Mouse (Mus musculus): ENCODE measurements around the gene Aspscr1.

Aspscr1 gene

DNA sequence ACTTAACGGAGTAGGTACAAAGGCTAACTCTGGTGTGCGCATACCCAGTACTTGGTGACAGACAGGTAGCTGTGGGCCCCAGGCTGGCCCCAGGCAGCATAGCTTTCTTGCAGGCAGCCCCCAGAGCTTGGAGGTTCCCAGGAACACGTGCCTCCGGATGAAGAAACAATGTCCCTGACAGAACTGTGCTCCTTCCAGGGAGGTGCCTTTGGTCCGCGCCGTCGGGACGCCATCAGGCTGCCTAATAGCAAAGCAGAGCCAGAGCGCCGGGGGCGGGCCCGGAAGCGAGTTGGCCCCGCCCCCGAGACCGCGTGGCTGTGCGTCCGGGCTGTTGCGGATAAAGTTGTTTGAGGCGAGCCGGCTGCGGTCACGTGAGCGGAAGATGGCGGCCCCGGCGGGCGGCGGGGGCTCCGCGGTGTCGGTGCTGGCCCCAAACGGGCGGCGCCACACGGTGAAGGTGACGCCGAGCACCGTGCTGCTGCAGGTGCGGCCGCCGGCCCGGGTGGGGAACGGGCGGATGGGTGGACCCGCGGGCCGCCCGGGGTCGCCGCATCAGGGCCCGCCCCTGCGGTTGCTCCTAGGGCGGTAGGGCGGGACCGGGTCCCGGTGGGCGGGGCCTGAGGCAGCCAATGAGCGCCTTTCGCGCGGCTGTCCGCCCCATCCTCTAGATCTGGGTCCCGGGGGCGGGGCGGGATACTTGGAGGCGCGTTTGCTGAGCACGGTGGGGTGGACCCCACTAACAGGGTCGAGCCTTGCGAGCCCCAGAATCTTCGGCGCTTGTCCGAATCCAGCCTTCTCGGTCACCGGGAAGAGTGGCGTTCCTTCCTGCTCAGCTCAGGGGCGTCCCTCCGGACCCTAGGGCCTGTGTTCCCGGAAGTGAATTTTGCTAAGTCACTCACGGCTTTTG, at the start of gene Aspscr1:
Gene Aspscr1, plus strand, starts transcription at position 287 of the 907 bp plus-strand sequence.
- peak; percentile 98 for DNase-seq (ENCODE audit: low read depth)

DNA sequence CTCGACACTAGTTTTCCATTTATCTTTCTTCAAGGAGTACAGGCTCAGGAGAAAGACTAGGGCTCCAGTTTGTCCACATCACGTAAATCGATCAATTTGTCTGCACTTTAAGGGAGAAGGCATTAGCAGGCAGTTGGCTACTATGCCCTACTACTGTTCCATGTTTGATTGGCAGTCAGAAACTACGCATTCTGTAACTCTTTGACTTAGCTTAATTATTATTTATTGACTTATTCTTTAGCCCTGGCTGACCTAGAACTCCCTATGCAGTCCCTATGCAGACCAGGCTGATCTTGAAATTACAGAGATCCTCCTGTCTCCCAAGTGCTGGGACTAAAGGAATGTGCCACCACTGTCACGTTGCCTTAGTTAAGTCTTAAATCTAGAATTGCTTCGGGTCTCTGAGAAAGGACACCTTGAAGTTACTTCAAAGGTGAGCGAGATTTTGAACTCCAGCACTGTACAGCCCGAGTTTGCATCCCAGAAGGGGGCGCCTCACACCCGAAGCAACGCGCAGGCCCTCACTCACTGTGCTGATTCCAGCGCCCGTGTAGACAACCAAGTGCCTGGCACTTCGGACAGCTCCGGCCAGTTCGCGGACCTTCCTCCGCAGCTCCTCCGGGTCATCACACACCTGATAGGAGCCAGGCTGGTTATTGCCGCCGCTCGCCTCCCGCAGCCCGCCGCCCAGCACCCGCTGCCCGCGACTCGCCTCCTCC, 48.7 kb upstream of the Aspscr1 start:
- peak; percentile 85 for DNase-seq (ENCODE audit: low read depth)

DNA sequence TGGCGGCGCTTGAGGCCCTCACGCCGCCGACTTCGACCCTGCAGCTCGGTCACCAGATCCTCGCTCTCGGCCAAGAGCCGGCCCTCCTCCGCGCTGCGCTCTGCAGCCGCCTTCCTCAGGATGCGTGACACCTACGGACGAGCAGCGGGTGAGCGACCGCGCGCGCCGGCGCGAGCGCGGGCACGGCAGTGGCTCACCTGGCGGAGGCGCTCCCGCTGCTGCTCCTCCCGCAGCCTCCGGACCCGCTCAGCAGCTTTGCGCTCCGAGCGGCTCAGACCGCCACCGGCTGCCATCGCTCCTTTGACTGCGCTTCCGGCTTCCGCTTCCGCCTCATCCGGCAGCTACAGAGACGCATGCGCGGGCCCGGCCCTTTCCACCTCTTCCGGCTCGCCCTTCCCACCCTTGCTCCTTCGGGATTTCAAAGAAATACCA, 48.1 kb upstream of the Aspscr1 start:
- DNase-seq (ENCODE audit: low read depth), result peak; percentile 90

DNA sequence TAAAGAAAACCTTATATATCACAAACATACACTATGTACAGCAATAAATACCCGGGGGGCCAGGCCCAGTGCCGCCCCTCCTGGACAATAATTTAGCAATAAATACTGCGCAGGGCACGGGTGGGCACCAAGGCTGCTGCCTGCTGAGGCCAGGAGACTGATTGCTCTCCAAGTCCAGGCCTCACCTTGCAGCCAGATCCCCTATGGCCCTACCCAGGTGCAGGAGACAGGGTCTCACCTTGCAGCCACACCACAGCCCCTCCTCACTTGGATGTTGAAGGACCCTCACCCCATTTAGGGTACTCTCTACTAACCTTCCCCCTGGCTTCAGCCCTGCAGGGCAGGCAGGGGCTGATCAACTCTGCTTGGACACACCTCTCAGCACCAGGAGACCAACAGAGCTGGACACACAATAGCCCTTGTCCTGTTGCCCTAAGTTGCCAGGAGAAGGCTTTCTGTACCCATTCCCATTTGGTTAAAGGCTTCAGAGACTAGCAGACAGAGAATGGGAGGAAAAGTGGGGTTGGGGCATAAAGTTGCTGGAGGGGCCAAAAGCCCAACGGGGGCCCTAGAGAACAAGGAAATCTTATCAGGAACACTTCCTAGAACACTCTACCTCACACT, 47.5 kb upstream of the Aspscr1 start, which contains the start of gene Sirt7:
Gene Sirt7, minus strand, starts transcription at position 89 of the 624 bp plus-strand sequence.
- no peak for DNase-seq (ENCODE audit: low read depth)

DNA sequence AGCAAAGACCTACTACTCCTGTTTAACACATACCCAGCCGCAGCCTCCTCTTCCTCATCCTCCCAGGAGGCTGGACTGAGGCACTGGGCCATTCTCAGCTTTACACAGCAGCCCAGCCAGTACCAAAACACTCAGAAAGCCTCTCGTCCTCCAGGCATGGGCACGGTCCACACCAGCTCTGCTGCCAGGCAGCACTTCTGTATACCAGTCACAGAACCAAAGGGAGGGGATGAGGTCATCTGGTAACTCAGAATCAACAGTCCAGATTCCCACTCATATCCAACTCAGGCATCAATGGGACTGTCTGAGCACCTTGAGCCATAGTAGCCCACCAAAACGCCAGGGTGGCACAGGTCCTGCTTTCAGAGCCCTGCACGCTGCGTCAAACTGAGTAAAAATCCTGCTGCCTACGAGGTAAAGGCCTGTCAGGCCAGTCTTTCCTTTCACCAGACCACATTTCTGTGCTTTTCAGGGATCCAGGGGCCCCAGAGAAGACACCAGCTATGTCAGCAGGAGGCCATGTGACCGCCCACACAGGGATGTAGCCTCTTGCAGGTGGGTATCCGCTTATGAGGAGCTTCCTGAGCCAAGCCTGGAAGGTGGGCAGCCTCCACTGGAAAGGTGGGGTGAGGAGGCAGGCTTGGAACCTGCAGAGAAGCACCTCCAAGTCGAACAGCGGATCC, 45.8 kb upstream of the Aspscr1 start:
- no peak for DNase-seq (ENCODE audit: low read depth)

DNA sequence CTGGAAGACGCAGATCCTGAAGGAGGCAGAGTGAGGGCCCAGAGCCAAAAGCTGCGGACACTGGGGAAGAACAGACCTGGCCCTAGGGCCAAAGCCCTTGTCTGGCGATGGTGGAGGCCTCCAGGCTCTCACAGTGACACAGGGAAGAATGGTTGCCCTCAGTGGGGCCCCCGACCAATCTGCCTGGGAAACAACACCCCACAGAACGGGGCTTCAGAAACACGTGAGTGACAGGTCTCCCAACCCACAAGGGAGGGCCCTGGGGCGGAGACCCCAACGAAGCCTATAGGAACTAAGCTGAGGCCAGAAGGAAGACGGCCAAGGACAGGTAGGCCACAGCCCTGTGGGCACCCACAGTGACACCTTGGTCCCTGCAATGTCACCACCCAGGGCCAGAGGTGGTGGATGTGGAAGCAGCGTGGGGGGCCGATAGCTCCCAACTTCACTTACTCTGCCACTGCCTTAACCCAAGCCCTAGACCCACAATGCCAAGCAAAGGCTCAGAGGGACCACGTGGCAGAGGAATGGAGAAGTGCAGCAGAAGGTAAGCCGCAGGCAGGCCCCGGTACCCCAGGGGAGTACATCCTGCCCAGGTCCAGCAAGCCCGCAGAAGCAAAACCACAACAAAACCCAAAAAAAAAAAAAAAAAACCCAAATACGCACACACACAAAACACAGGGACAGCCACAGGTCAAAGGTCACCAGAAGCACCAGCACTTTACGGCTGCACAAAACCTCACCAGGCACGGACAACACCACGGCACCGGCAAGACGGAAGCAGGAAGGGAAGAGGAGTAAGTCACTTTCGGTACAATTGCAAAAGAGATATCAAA, 45.1 kb upstream of the Aspscr1 start:
- no peak for DNase-seq (ENCODE audit: low read depth)

DNA sequence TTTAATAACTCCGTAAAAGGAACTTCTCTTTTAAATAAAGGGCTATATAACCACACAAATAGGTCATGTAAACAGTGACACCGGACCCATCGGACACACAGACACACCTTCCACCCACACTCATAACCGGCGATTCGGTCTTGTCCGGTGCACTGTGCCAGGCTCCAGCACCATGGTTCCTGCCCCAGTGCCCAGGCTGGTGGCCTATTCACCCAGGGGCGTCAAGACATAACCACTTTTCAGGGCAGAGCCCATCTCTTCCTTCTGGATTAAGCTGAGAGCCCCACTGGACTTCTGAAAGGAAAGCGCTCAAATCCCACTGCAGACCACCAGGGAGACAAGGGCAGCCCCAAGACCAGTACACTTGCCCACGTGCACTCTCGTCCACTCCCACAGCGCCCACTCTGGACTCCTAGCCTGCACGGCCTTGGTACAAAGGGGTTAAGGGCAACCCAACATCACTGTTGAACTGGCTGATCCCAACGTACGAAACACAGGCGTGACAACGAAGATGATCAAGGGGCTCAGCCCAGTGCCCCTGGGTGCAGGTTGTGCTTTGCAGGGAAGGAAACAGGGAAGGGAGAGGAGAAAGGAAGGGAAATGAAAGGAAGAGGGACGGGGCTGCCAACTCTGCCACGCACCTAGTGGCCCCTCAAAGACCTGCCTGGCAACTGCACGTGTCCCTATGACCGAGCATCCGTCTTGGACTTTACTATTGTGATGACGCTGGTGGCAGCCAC, 44.0 kb upstream of the Aspscr1 start:
- DNase-seq (ENCODE audit: low read depth), result no peak

DNA sequence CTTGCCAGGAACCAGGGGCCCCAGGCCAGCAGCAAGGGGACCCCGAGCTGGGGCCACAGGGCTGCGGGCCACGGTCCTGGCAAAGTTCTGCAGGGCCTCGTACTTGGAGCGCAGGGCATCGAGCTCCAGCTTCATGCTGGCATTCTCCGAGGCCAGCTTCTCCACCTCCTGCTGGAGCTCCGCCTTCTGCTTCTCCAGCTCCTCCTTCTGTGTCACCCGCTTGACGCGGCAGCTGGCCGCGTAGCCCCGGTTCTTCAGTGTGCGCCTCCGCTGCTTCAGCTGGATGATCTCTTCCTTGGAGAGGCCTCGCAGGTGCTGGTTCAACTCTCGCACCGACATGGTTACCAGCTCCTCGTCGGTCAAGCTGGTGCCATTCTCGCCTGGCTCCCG, 43.4 kb upstream of the Aspscr1 start:
- no peak for DNase-seq (ENCODE audit: low read depth)

DNA sequence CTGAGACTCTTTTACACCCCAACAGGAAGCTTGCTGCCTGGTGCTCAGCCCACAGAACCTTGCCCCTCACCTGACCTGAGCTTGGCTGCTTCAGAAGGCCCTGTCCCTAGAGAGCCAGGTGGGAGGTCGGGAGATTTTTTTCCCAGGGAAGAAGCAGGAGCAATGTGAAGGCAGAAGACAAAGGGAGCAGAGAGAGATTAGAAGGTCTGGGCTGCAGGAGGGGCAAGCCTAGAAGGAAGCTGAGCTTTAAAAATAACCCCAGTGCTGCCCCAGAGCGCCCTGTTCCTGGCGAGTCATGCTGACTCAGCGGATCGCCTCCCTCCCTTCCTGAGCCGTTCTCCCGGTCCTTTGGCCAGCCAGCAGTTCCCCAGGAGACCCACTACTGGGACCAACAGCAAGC, 42.9 kb upstream of the Aspscr1 start:
- peak; percentile 77 for DNase-seq (ENCODE audit: low read depth)

DNA sequence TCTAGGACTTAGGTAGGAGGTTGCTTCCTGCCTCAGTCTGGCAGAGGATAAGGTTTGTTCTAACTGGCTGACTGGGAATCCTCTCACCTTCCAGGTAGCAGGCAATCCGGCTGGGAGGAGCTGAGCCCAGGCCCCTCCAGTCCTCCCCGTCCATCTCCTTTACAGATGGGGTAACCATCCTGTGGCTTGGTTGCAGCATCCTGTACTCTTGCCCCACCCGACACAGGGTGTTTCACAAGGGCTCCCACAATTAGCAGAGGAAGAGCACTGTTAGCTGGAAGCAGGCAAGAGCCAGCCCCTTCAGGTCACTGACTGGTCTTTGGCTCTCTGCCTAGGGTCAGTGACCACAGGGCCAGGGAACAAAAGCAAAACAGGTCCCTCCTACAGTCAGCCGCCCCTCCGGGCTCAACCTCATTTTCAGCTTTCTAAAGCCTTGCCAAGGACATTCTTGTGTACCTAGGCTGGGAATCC, 42.3 kb upstream of the Aspscr1 start:
- DNase-seq (ENCODE audit: low read depth), result peak; percentile 64

DNA sequence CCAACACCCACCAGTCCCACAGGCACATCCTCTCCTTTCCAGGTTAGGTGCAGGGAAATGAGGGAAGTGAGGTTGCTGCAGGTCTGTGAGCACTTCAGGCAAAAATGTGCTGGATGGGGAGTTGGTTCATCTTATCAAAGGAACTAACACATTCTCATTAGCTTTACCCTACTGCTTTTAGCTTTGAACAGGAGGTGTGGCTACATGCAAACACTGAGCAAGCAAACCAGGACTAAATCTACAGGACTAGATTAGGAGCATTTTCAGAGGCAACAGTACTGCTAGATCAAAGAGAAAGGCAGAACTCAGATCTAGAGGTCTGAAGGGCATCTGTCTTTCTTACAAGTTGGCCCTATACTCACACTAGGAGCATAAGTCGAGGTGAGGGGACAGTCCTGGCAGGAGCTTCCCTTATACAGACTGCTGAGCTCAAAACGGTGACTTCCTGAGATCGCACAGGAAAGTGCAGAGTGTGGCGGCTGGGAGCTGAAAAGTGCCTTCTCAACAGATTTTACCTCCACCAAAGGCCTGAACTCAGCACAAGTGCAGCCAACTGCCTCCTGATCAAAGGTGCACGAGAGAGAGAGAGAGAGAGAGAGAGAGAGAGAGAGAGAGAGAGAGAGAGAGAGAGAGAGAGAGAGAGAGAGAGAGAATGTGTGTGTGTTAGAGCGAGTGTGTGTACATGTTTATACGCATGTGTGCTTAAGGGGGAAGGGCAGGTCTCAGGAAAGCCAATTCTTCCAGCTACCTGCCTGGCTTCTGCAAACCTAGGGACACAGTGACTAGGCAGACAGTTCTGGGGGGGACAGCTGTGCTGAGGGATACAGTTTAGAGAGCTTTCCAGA, 41.7 kb upstream of the Aspscr1 start:
- peak; percentile 18 for DNase-seq (ENCODE audit: low read depth)

DNA sequence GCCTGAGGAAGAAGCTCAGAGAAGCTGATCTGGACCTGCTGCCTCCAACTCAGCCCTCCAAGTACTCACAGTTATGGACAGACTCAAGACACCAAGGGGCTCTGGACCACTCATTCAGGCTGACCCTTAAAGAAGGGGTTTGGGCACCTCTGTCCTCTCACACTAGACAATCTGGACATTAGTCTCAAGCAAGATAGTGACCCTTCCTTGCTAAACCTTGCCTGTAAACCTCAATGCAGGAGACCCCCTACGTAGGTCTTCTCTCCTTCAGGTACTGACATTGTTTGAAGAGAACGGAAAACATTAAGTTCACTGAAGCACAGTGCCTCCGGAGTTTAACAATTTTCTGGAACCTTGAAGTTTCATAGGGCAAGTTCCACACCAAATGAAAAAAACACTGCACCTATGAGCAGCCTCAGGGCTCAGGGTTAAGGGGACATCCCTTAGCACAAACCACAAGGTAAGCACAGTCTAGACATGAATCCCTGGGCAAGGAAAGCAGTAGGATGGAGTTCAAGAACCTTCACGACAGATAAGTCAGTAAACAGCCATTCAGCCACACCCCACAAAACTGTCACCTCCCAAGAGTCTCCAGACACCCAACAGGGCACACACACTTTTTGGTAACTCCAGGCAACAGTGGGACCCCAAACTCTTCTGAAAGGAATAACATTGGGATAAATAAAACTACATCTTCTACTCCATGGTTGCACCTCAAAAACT, 40.9 kb upstream of the Aspscr1 start:
- DNase-seq (ENCODE audit: low read depth), result no peak

DNA sequence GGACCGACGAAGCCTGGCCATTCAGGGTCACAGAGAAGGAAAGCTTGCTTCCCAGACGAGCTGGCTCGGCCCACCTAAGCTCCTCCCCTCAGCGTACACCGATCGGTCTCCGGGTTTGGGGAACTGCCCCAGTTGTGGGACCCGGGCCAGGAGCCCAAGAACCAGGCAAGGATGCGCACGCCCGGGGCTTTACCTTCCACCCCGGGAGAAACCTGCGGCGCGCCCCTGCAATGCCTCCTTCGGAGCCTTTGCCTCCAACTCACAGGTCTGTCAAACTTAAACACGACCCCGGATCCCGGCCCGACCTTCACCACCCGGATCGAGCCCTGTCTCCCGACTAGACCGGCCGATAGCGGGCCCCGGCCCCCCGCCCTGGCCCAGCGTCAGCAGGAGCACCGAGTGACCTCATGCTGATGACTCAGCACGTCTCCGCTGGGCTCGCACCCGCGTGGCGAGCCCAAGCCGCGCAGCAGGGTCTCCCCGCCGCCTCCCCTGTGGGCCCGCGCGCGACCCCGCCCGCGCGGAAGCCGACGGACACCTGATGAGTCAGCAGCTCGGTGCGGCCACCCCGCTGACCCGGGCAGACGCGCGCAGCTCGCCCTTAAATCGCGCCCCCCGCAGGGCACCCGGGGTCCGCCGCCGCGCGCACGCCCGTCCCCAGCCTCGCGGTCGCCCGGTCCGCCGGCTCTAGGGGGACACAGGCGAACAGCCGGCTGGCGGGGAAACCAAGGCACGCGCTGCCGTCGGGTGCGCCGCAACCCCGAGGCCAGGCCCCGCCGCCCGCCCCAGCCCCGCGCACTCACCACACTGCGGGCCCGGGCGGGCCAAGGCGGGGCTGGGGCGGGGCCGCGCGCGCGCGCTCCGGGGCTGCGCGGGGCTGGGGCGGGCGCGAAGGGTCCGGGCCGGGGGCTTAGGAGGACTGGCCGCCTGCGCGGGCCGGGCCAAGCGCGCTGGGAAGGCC, 39.9 kb upstream of the Aspscr1 start:
- DNase-seq (ENCODE audit: low read depth), result peak; percentile 88

DNA sequence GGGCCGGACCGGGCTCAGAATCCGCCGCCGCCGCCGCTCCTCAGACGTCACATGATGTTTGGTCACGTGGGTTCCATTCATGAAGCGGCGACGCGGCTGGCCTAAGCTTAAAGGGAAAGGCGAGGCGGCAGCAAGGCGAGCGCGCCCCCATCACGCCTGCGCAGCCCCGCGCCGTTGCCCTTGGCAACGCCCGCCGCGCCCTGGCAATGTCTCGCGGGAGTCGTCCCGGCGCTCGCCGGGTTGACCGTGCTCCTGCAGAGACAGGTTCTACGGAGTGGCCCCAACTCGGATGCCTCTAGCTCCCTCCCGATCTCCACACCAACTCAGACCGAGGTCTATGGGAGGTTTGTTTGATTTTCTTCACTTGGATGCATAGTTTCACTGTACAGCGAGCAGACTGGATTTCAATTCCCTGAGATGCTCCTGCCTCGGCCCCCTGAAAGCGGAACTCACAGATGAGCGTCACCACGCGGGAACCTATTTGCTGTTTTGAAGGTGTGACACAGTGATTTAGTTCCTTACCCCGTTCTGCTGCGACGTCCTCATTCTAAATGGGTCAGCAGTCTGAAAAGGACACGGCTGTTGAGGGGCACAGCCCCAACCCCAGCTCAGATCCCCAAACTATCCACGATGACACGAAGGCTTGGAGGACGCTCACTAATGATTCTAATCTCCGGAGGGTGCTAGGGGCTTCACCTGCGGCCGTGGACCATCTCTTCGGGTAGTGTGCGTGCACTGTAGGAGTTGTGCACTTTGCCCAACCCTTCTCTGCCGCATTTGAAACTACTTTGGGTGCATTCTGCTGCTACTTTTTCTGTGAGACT, 39.0 kb upstream of the Aspscr1 start, which contains the start of gene Mafg:
Gene Mafg, minus strand, starts transcription at position 81 of the 824 bp plus-strand sequence.
- peak; percentile 98 for DNase-seq (ENCODE audit: low read depth)

DNA sequence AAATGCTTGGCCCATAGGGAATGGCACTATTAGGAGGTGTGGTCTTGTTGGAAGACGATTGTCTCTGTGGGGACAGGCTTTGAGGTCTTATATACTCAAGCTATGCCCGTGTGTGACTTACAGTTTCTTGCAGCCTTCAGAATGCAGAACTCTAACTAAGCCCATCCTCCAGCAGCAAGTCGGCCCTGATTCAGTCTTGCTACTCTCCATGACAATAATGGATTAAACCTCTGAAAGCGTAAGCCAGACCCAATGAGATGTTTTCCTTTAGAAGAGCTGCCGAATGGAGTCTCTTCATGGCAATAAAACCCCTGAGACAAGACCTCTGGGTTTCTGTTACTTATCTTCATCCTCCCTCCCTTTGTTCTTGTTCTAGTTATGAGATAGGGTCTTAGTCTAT, 38.0 kb upstream of the Aspscr1 start:
- no peak for DNase-seq (ENCODE audit: low read depth)

DNA sequence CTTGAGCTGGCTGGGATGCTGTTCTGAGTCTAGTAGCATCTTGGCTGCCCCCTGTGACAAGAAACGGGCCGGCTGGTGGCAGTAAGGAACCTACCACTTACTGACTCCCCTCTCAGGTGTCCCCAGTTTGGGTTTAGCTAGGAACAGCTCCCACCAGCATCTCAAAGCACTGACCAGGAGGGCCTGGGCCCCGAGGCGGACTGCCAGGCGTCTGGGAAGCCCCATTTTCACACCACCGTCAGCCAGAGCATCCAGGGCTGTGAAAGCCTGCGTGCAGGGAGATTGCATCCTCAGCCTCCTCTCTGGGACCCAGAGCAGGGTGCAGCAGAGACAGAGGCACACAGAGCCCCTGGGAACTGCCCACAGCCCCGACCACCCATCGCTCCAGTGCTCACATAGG, 31.5 kb upstream of the Aspscr1 start:
- DNase-seq (ENCODE audit: low read depth), result no peak
